6 mouse cellular contexts compared by ENCODE assay signal in the genomic region with DNA sequence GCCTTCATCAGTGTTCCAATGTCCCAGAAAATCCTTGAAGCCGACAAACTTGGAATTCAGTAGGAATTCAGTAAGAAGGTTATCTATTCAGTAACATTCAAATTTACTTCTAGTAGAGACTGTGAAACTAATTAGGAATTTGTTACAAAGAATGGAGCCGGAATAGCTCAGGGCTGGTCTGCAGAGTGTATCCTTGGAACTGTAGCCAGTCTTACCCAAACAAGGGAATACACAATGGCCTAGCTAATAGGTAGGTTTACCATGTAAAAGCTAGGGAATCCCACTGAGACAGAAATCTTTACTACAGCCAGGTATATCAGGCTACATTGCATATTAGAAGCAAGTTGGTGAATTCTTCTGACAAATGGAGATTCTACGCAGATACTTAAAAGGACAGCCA. TPM values are rescaled to one million over a fixed set of nuclear protein-coding genes. Genes with fewer than 3 reads are reported as not detected.
DNase-seq lines count a peak whose midpoint lies in the region; ATAC-seq lines count a peak whose summit lies in the region.
"Not testable (repeated sequence)": the region's sequence is repeated elsewhere in the genome, so short reads cannot be mapped to it uniquely, and the experiment has no call there.
"Had no signal": no experiment of that assay in that cellular context is flagged by ENCODE, and none has a peak within 500 bp of the region (broad histone marks: within the 10 kb centered on the region; RNA-seq: fewer than 3 reads in every experiment).

No protein-coding gene starts in this region.

- not testable (repeated sequence) for H3K4me3 ChIP-seq in hindbrain, embryonic 11.5 days (ENCODE audit: low read depth, low read length); midbrain, embryonic 12.5 days

- H3K27ac ChIP-seq in hindbrain, embryonic 11.5 days (ENCODE audit: low read depth, low read length); midbrain, embryonic 12.5 days (replicated peaks): not testable (repeated sequence)

- H3K27me3 ChIP-seq in hindbrain, embryonic 11.5 days (ENCODE audit: control insufficient read depth, insufficient read depth, low read length); midbrain, embryonic 12.5 days: not testable (repeated sequence)

- not testable (repeated sequence) for H3K9ac ChIP-seq in hindbrain, embryonic 11.5 days (ENCODE audit: low read depth, low read length); midbrain, embryonic 12.5 days (replicated peaks)

- not testable (repeated sequence) for H3K4me2 ChIP-seq in hindbrain, embryonic 11.5 days (replicated peaks; ENCODE audit: low read depth, low read length); midbrain, embryonic 12.5 days (replicated peaks)

- 26% methylated on average over 3 of the region's 3 CpGs for WGBS in hindbrain, embryonic 11.5 days
- 38% methylated on average over 3 of the region's 3 CpGs for WGBS in midbrain, embryonic 12.5 days

- not testable (repeated sequence) for H3K4me1 ChIP-seq in hindbrain, embryonic 11.5 days (replicated peaks; ENCODE audit: control insufficient read depth, insufficient read depth, low read length); midbrain, embryonic 12.5 days

- H3K9me3 ChIP-seq in hindbrain, embryonic 11.5 days (ENCODE audit: control insufficient read depth, low read length); midbrain, embryonic 12.5 days: not testable (repeated sequence)

- peak; percentile 70; the same call in 1 of the 2 replicates for ATAC-seq in hindbrain, embryonic 11.5 days (ENCODE audit: low FRiP score)
- peak; percentile 60; the same call in 1 of the 2 replicates for ATAC-seq in midbrain, embryonic 12.5 days (ENCODE audit: low FRiP score, low read depth)

- H3K36me3 ChIP-seq in hindbrain, embryonic 11.5 days (ENCODE audit: control insufficient read depth, insufficient read depth, low read length); midbrain, embryonic 12.5 days: not testable (repeated sequence)

- peak; percentile 88 for DNase-seq in ES-CJ7 (ENCODE audit: low read depth, low spot score)
- peak; percentile 92 for DNase-seq in R1 (ENCODE audit: low read depth, low spot score)
- DNase-seq in ZHBTc4 (ENCODE audit: low read depth, low spot score), result peak; percentile 90
- not testable (repeated sequence) for DNase-seq in hindbrain, embryonic 11.5 days (ENCODE audit: low spot score)

RNA-seq across cellular contexts. Expression of a gene that starts 31.2 kb away (rescaled TPM):
- 84.6 and 84.9 TPM in 2 replicates for polyA plus RNA-seq in hindbrain, embryonic 11.5 days (2014; fragmentation: Nextera tagmentation; extraction: Ambion mirVana)
- 45.4 and 62.4 TPM in 2 replicates for polyA plus RNA-seq in midbrain, embryonic 12.5 days (2016; fragmentation: Nextera tagmentation; extraction: Ambion mirVana)
- polyA plus RNA-seq: G1E had no signal
